Mouse (Mus musculus) left cerebral cortex, adult 18-20 months (tissue): ENCODE measurements at regions not wholly inside any gene's neighbourhood (a gene's known extent, or its start where the extent isn't known, plus 50 kb on each side); places are given as distances from the start of the nearest gene placed in this dataset.
"Not testable (repeated sequence)": the region's sequence is repeated elsewhere in the genome, so short reads cannot be mapped to it uniquely, and the experiment has no call there.

ENCODE experiments used
- DNase-seq, 2 experiments: peaks; one replicate each; pipeline ENCODE4 v3.0.0; 2021 to 2022; ENCODE audit warnings: low spot score in 2 of 2, mixed read lengths in 1 of 2

- DNase-seq: no peak
Measured at GRCm38 (mm10) chr2:107468671-107469070, 178.2 kb downstream of the Kcna4 start.

GRCm38 (mm10) chr2:107503646-107504379, 213.4 kb downstream of the Kcna4 start:
- no peak for DNase-seq

GRCm38 (mm10) chr2:107507426-107508167, 217.2 kb downstream of the Kcna4 start:
- no peak for DNase-seq

- DNase-seq: not testable (repeated sequence)
Measured at GRCm38 (mm10) chr2:107515486-107515885, 225.0 kb downstream of the Kcna4 start.

- peak; percentile 53 to 54 for DNase-seq
Measured at GRCm38 (mm10) chr2:107518107-107518506, 227.7 kb downstream of the Kcna4 start.

GRCm38 (mm10) chr2:107518759-107519158, 228.3 kb downstream of the Kcna4 start:
- DNase-seq: no peak

- DNase-seq: peak; percentile 68 to 81
Measured at GRCm38 (mm10) chr2:107519326-107519725, 228.9 kb downstream of the Kcna4 start.

- DNase-seq: peak; percentile 55 to 76
Measured at GRCm38 (mm10) chr2:107519761-107520160, 229.3 kb downstream of the Kcna4 start.

- DNase-seq: peak; percentile 59 to 61
Measured at GRCm38 (mm10) chr2:107543161-107543560, 252.7 kb downstream of the Kcna4 start.

- no peak for DNase-seq
Measured at GRCm38 (mm10) chr2:107552569-107552968, 262.1 kb downstream of the Kcna4 start.

GRCm38 (mm10) chr2:107556239-107556638, 265.8 kb downstream of the Kcna4 start:
- DNase-seq: no peak

- DNase-seq: peak in 1 of 2 experiments; percentile 5
Measured at GRCm38 (mm10) chr2:107569618-107570017, 279.2 kb downstream of the Kcna4 start.

- no peak for DNase-seq
Measured at GRCm38 (mm10) chr2:107609872-107610559, 319.6 kb downstream of the Kcna4 start.

GRCm38 (mm10) chr2:107611811-107612210, 321.4 kb downstream of the Kcna4 start:
- no peak for DNase-seq

- DNase-seq: no peak
Measured at GRCm38 (mm10) chr2:107612221-107612620, 321.8 kb downstream of the Kcna4 start.

GRCm38 (mm10) chr2:107614715-107615114, 324.3 kb downstream of the Kcna4 start:
- peak; percentile 3 to 8 for DNase-seq

- no peak for DNase-seq
Measured at GRCm38 (mm10) chr2:107627458-107627857, 337.0 kb downstream of the Kcna4 start.

GRCm38 (mm10) chr2:107659176-107659575, 368.7 kb downstream of the Kcna4 start:
- DNase-seq: no peak
